7 mouse cellular contexts compared by ENCODE assay signal in the genomic region with DNA sequence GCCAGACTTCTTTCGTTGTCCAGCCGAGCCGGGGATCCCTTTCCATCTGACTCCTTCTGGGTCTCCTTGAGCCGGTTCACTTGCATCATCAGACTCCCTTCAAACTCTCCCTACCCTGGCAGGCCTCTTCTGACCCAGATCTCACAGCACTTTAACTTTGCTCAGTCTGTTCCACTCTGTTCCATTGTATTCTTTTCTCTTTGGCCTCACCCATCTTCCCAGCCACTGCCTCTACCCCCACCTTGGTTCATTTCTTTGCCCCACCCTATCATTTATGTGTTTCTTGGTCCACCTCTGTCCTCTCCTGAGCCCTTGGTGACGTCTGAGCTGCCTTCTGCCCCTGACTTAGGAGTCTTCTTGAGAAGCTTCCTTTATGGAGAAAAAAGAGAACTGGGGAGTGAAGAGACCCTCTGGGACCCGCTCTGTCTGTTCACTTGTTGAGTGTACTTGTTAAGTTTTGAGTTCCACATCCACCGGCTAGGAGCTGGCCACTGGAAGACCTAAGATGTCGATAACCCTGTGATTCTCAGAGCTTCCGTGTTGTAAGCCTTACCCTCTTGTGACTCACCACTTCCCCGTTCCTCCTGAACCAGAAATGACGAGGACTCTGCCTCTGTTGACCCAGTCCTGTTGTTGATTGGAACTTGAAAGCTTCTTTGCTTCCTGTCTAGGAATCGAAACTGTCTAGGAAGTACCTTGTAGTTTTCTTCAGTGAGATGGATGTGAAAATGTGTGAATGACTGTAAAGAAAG. TPM values are rescaled to one million over a fixed set of nuclear protein-coding genes. Genes with fewer than 3 reads are reported as not detected.
DNase-seq lines count a peak whose midpoint lies in the region; ATAC-seq and TF ChIP-seq lines count a peak whose summit lies in the region.

No protein-coding gene starts in this region.

- peak overlapping the region; percentile 74 for H3K27ac ChIP-seq in forebrain, embryonic 15.5 days (replicated peaks)
- H3K27ac ChIP-seq in neural tube, embryonic 14.5 days (ENCODE audit: low read depth, low read length): peak overlapping the region; percentile 71

- ATAC-seq in CD4-positive, CD25-positive, alpha-beta regulatory T cell, adult 4 months: peak; percentile 70
- peak; percentile 22 for ATAC-seq in Patski
- ATAC-seq in forebrain, embryonic 15.5 days (replicated peaks): no peak
- peak; percentile 72 for ATAC-seq in inflammation-experienced regulatory T-cells, adult 6 months
- peak; percentile 15; the same call in 1 of the 2 replicates for ATAC-seq in neural tube, embryonic 14.5 days (ENCODE audit: low read depth)

- CTCF ChIA-PET in Patski (lab: Charles Lee): no interaction called here

- peak overlapping the region; percentile 79 for H3K4me2 ChIP-seq in forebrain, embryonic 15.5 days (replicated peaks)
- H3K4me2 ChIP-seq in neural tube, embryonic 14.5 days (ENCODE audit: low read depth, low read length): peak overlapping the region; percentile 81

- POLR2A ChIA-PET in Patski (lab: Charles Lee): interaction anchor here (0.9 to 1.3 kb wide), 4 partner anchors 18 to 103 kb away, joined by 3 to 5 read pairs (median 3); no protein-coding TSS in a partner anchor

- no peaks in the 10 kb centered on the region for H3K27me3 ChIP-seq in Patski
- no peaks in the 10 kb centered on the region for H3K27me3 ChIP-seq in forebrain, embryonic 15.5 days
- no peaks in the 10 kb centered on the region for H3K27me3 ChIP-seq in neural tube, embryonic 14.5 days (ENCODE audit: control insufficient read depth, insufficient read depth, low read length)

- WGBS in forebrain, embryonic 15.5 days: 17% methylated on average over 12 of the region's 12 CpGs
- WGBS in neural tube, embryonic 14.5 days: 12% methylated on average over 12 of the region's 12 CpGs

- H3K4me1 ChIP-seq in forebrain, embryonic 15.5 days: peaks cover 31% of the 10 kb centered on the region
- H3K4me1 ChIP-seq in neural tube, embryonic 14.5 days (ENCODE audit: control insufficient read depth, insufficient read depth, low read length): peaks cover 9% of the 10 kb centered on the region

- DNase-seq in Patski (ENCODE audit: low read depth, low spot score): no peak
- DNase-seq in lung, adult 18-20 months: peak; percentile 75 to 84
- no peak for DNase-seq in testis, postnatal 14 days (ENCODE audit: low spot score)

- in situ Hi-C loops in Patski (cut with MboI; ENCODE audit: low pct_unique_long_range_greater_than_20kb): no loop called here

- no peaks in the 10 kb centered on the region for H3K9me3 ChIP-seq in forebrain, embryonic 15.5 days
- H3K9me3 ChIP-seq in neural tube, embryonic 14.5 days (ENCODE audit: control insufficient read depth, low read length): no peaks in the 10 kb centered on the region

- H3K36me3 ChIP-seq in forebrain, embryonic 15.5 days: no peaks in the 10 kb centered on the region
- 0 out of 2 replicates have a peak, but pooled peaks cover 4% of the 10 kb centered on the region for H3K36me3 ChIP-seq in neural tube, embryonic 14.5 days (ENCODE audit: control insufficient read depth, insufficient read depth, low read length)

- peak overlapping the region; percentile 98 for H3K4me3 ChIP-seq in forebrain, embryonic 15.5 days
- H3K4me3 ChIP-seq in neural tube, embryonic 14.5 days (ENCODE audit: low read depth, low read length): peak overlapping the region; percentile 85

- peak overlapping the region; percentile 97 for H3K9ac ChIP-seq in forebrain, embryonic 15.5 days (replicated peaks)
- H3K9ac ChIP-seq in neural tube, embryonic 14.5 days (replicated peaks; ENCODE audit: low read depth, low read length): peak overlapping the region; percentile 89

- TF ChIP-seq CTCF in Patski (IDR thresholded peaks at IDR 0.05): no peak

RNA-seq across cellular contexts. Expression of a gene that starts 6.2 kb away (rescaled TPM):
- 1 to 10 TPM; 2.4 to 6.2 TPM for polyA plus RNA-seq in CD4-positive, CD25-positive, alpha-beta regulatory T cell, adult 4 months (2017; shearing (Covaris generic))
- polyA plus RNA-seq in Patski (2021): 239 TPM
- 23.9 and 25.0 TPM in 2 replicates for polyA plus RNA-seq in forebrain, embryonic 15.5 days (2015; fragmentation: Nextera tagmentation; extraction: Ambion mirVana)
- polyA plus RNA-seq in inflammation-experienced regulatory T-cells, adult 6 months (2017; shearing (Covaris generic)): 1 to 10 TPM; 2.8 to 6.5 (median 5.4) TPM
- 15.5 and 16.6 TPM in 2 replicates for polyA plus RNA-seq in neural tube, embryonic 14.5 days (2014; fragmentation: Nextera tagmentation; extraction: Ambion mirVana)

RNA-seq across cellular contexts. Expression of a gene that starts 44.4 kb away (rescaled TPM):
- polyA plus RNA-seq in CD4-positive, CD25-positive, alpha-beta regulatory T cell, adult 4 months (2017; shearing (Covaris generic)): not detected
- 0.13 TPM for polyA plus RNA-seq in Patski (2021)
- 0.45 and 0.89 TPM in 2 replicates for polyA plus RNA-seq in forebrain, embryonic 15.5 days (2015; fragmentation: Nextera tagmentation; extraction: Ambion mirVana)
- not detected for polyA plus RNA-seq in inflammation-experienced regulatory T-cells, adult 6 months (2017; shearing (Covaris generic))
- polyA plus RNA-seq in neural tube, embryonic 14.5 days (2014; fragmentation: Nextera tagmentation; extraction: Ambion mirVana): 0.92 TPM in 1 of 2 replicates, not detected in the other

RNA-seq across cellular contexts. Expression of a gene that starts 44.6 kb away (rescaled TPM):
- under 1 TPM; 0.39 to 0.93 TPM for polyA plus RNA-seq in CD4-positive, CD25-positive, alpha-beta regulatory T cell, adult 4 months (2017; shearing (Covaris generic))
- polyA plus RNA-seq in Patski (2021): 3.1 TPM
- 2.7 and 3.6 TPM in 2 replicates for polyA plus RNA-seq in forebrain, embryonic 15.5 days (2015; fragmentation: Nextera tagmentation; extraction: Ambion mirVana)
- polyA plus RNA-seq in inflammation-experienced regulatory T-cells, adult 6 months (2017; shearing (Covaris generic)): under 1 TPM in 2 of 3 experiments, not detected in 1; 0.59 to 0.88 TPM
- polyA plus RNA-seq in neural tube, embryonic 14.5 days (2014; fragmentation: Nextera tagmentation; extraction: Ambion mirVana): 2.0 and 2.1 TPM in 2 replicates

RNA-seq across cellular contexts. Expression of a gene that starts 54.2 kb away (rescaled TPM):
- polyA plus RNA-seq in CD4-positive, CD25-positive, alpha-beta regulatory T cell, adult 4 months (2017; shearing (Covaris generic)): 10 to 100 TPM; 15.4 to 20.9 TPM
- polyA plus RNA-seq in Patski (2021): 17.0 TPM
- 13.4 and 14.1 TPM in 2 replicates for polyA plus RNA-seq in forebrain, embryonic 15.5 days (2015; fragmentation: Nextera tagmentation; extraction: Ambion mirVana)
- polyA plus RNA-seq in inflammation-experienced regulatory T-cells, adult 6 months (2017; shearing (Covaris generic)): 10 to 100 TPM; 15.1 to 21.3 (median 20.2) TPM
- polyA plus RNA-seq in neural tube, embryonic 14.5 days (2014; fragmentation: Nextera tagmentation; extraction: Ambion mirVana): 16.0 and 17.5 TPM in 2 replicates

Comparison
In these comparisons a context has a peak if more than half of its experiments do, and no peak if none do; other contexts are left out.
1. DNase-seq: peak in lung, adult 18-20 months (2 of 2); none in Patski (single experiment) and testis, postnatal 14 days (single experiment).